Mouse (Mus musculus) Patski (cell line): ENCODE results near the gene Wnt10a. TPM values are rescaled to one million over a fixed set of nuclear protein-coding genes. Genes with fewer than 3 reads are reported as not detected.

Experiments used
- ATAC-seq: fragments of 100-300 bp; one replicate; pipeline ENCODE4 v1.8.0; 2021
- CTCF ChIA-PET: fragments of 350-600 bp; sonication (Branson Sonifier 250); formaldehyde crosslinking; loops from one replicate; lab custom pipeline; 2022; ENCODE audit warnings: inconsistent platforms; lab: Charles Lee
- POLR2A ChIA-PET: fragments of 350-600 bp; sonication (Branson Sonifier 250); formaldehyde crosslinking; loops from one replicate; lab custom pipeline; 2022; ENCODE audit warnings: antibody characterized with exemption, inconsistent platforms; lab: Charles Lee
- DNase-seq: peaks from one replicate; pipeline ENCODE4 v3.0.0-alpha.2; 2011; ENCODE audit warnings: low read depth, low spot score
- H3K27me3 ChIP-seq: fragments of 371-371 bp; one replicate; pipeline ENCODE4 v1.5.1; 2021
- CTCF ChIP-seq: fragments of 100-300 bp; IDR thresholded peaks from one replicate; pipeline ENCODE4 v1.5.1; 2021
- in situ Hi-C: fragments of 300-500 bp; cut with MboI; formaldehyde crosslinking; loops from 3 replicates; pipeline ENCODE4 v1.11.1; 2018; ENCODE audit warnings: low pct_unique_long_range_greater_than_20kb, mixed read lengths
- polyA plus RNA-seq: library from polyadenylated mRNA; unstranded; gene quantifications from one replicate; pipeline ENCODE4 v1.2.3, GENCODE M21; 2021

Wnt10a gene
- polyA plus RNA-seq, 1 experiment from 2014 or later, result not detected

GRCm38 (mm10) chr1:74763081-74763480, 28.2 kb upstream of the Wnt10a start:
- in situ Hi-C loops, result no loop called here
- peaks cover 34% of the 10 kb centered on the region for H3K27me3 ChIP-seq
- POLR2A ChIA-PET, result interaction anchor here (0.6 to 0.7 kb wide), 3 partner anchors 44 to 478 kb away, joined by 3 read pairs; no protein-coding TSS in a partner anchor

GRCm38 (mm10) chr1:74770727-74771466, 20.4 kb upstream of the Wnt10a start:
- in situ Hi-C loops, result no loop called here
- H3K27me3 ChIP-seq, result peaks cover 50% of the 10 kb centered on the region
- CTCF ChIA-PET, result interaction anchor here (1.7 kb wide), 1 partner anchor 37 kb away, joined by 7 read pairs; no protein-coding TSS in a partner anchor
- ATAC-seq (no peak), DNase-seq (no peak)
- POLR2A ChIA-PET, result no interaction called here
- TF ChIP-seq CTCF, result no peak

More at GRCm38 (mm10) chr1:74763081-74763480, 28.2 kb upstream of the Wnt10a start:
- CTCF ChIA-PET, result interaction anchor here (1.0 to 1.5 kb wide), 6 partner anchors 16 to 93 kb away, joined by 3 to 8 read pairs (median 3); no protein-coding TSS in a partner anchor
- peak; percentile 70 for TF ChIP-seq CTCF
- ATAC-seq, result no peak
- peak; percentile 12 for DNase-seq

- ChIA-PET POLR2A (no interaction called here), CTCF (interaction anchor here (1.0 to 1.7 kb wide), 2 partner anchors 14 to 37 kb away, joined by 3 to 7 read pairs; no protein-coding TSS in a partner anchor)
- no peak for TF ChIP-seq CTCF
- peaks cover 50% of the 10 kb centered on the region for H3K27me3 ChIP-seq
- no peak for ATAC-seq
- in situ Hi-C loops, result no loop called here
- no peak for DNase-seq
Measured at GRCm38 (mm10) chr1:74771467-74771844, 19.9 kb upstream of the Wnt10a start.

- peaks cover 50% of the 10 kb centered on the region for H3K27me3 ChIP-seq
- ChIA-PET CTCF (interaction anchor here (1.0 to 1.7 kb wide), 2 partner anchors 14 to 36 kb away, joined by 3 to 7 read pairs; no protein-coding TSS in a partner anchor), POLR2A (no interaction called here)
- in situ Hi-C loops, result no loop called here
- no peak for TF ChIP-seq CTCF
- no peak for DNase-seq
- no peak for ATAC-seq
Measured at GRCm38 (mm10) chr1:74771845-74771930, 19.6 kb upstream of the Wnt10a start, which contains the start of gene Wnt6. Gene Wnt6 (plus strand): TSS chr1:74771892.

GRCm38 (mm10) chr1:74771931-74772620, 19.2 kb upstream of the Wnt10a start:
- peaks cover 50% of the 10 kb centered on the region for H3K27me3 ChIP-seq
- in situ Hi-C loops, result no loop called here
- POLR2A ChIA-PET, result no interaction called here
- DNase-seq (no peak), ATAC-seq (no peak)
- CTCF ChIA-PET, result interaction anchor here (1.0 to 1.7 kb wide), 3 partner anchors 13 to 36 kb away, joined by 3 to 7 read pairs (median 5); no protein-coding TSS in a partner anchor
- TF ChIP-seq CTCF, result no peak

GRCm38 (mm10) chr1:74773136-74773535, 18.2 kb upstream of the Wnt10a start:
- ATAC-seq (peak; percentile 75), DNase-seq (peak; percentile 13)
- H3K27me3 ChIP-seq, result peaks cover 45% of the 10 kb centered on the region
- in situ Hi-C loops, result no loop called here
- ChIA-PET CTCF (interaction anchor here (0.9 to 1.5 kb wide), 2 partner anchors 15 to 32 kb away, joined by 4 to 5 read pairs; no protein-coding TSS in a partner anchor), POLR2A (interaction anchor here (0.7 kb wide), 1 partner anchor 101 kb away, joined by 3 read pairs; no protein-coding TSS in a partner anchor)
- no peak for TF ChIP-seq CTCF

GRCm38 (mm10) chr1:74774062-74774461, 17.3 kb upstream of the Wnt10a start:
- no peak for DNase-seq
- in situ Hi-C loops, result no loop called here
- POLR2A ChIA-PET, result no interaction called here
- H3K27me3 ChIP-seq, result peaks cover 42% of the 10 kb centered on the region
- ATAC-seq, result no peak
- no peak for TF ChIP-seq CTCF
- CTCF ChIA-PET, result interaction anchor here (0.9 kb wide), 1 partner anchor 31 kb away, joined by 4 read pairs; no protein-coding TSS in a partner anchor

- ATAC-seq, result no peak
- in situ Hi-C loops, result no loop called here
- ChIA-PET POLR2A (no interaction called here), CTCF (interaction anchor here (2.0 kb wide), 1 partner anchor 13 kb away, joined by 9 read pairs; no protein-coding TSS in a partner anchor)
- peaks cover 30% of the 10 kb centered on the region for H3K27me3 ChIP-seq
- DNase-seq, result no peak
- TF ChIP-seq CTCF, result no peak
Measured at GRCm38 (mm10) chr1:74775816-74776215, 15.5 kb upstream of the Wnt10a start.

- CTCF ChIA-PET, result no interaction called here
- POLR2A ChIA-PET, result no interaction called here
- H3K27me3 ChIP-seq, result peaks cover 45% of the 10 kb centered on the region
- ATAC-seq (no peak), DNase-seq (no peak)
- no peak for TF ChIP-seq CTCF
- in situ Hi-C loops, result no loop called here
Measured at GRCm38 (mm10) chr1:74778934-74779486, 12.3 kb upstream of the Wnt10a start.

- DNase-seq, result no peak
- no peak for ATAC-seq
- in situ Hi-C loops, result no loop called here
- peaks cover 58% of the 10 kb centered on the region for H3K27me3 ChIP-seq
- ChIA-PET POLR2A (no interaction called here), CTCF (no interaction called here)
- no peak for TF ChIP-seq CTCF
Measured at GRCm38 (mm10) chr1:74782045-74782444, 9.3 kb upstream of the Wnt10a start.

- DNase-seq (no peak), ATAC-seq (no peak)
- peaks cover 71% of the 10 kb centered on the region for H3K27me3 ChIP-seq
- CTCF ChIA-PET, result interaction anchor here (1.3 kb wide), 1 partner anchor 25 kb away, joined by 4 read pairs; no protein-coding TSS in a partner anchor
- in situ Hi-C loops, result no loop called here
- POLR2A ChIA-PET, result no interaction called here
- no peak for TF ChIP-seq CTCF
Measured at GRCm38 (mm10) chr1:74783554-74783953, 7.8 kb upstream of the Wnt10a start.
